Mouse (Mus musculus): ENCODE data around the gene Plscr5.

Plscr5 gene

GRCm38 (mm10) chr9:92226795-92227194 is 34.1 kb downstream of the Plscr5 start:
- no peak for DNase-seq (ENCODE audit: low spot score in 2 of 2)

- DNase-seq (ENCODE audit: low spot score in 2 of 2): no peak
Measured at GRCm38 (mm10) chr9:92228867-92229832, 36.4 kb downstream of the Plscr5 start.

- DNase-seq (ENCODE audit: low spot score in 2 of 2): no peak
Measured at GRCm38 (mm10) chr9:92229833-92230205, 37.1 kb downstream of the Plscr5 start.

GRCm38 (mm10) chr9:92234901-92235458 is 42.2 kb downstream of the Plscr5 start:
- DNase-seq (ENCODE audit: low spot score in 2 of 2): no peak

- DNase-seq (ENCODE audit: low spot score in 2 of 2): no peak
Measured at GRCm38 (mm10) chr9:92248773-92249446, 56.2 kb downstream of the Plscr5 start.

- no peak for DNase-seq (ENCODE audit: low spot score in 2 of 2)
Measured at GRCm38 (mm10) chr9:92249447-92249852, 56.7 kb downstream of the Plscr5 start, which contains the start of gene Plscr1. Gene Plscr1, plus strand, starts transcription at chr9:92249750.

- DNase-seq (ENCODE audit: low spot score in 2 of 2): peak; percentile 57 to 60
Measured at GRCm38 (mm10) chr9:92249987-92250772, 57.4 kb downstream of the Plscr5 start.

GRCm38 (mm10) chr9:92252718-92253117 is 60.0 kb downstream of the Plscr5 start:
- DNase-seq (ENCODE audit: low spot score in 2 of 2): no peak

- no peak for DNase-seq (ENCODE audit: low spot score in 2 of 2)
Measured at GRCm38 (mm10) chr9:92253585-92254321, 61.0 kb downstream of the Plscr5 start.
